8 mouse cellular contexts compared by ENCODE assay signal in genomic region chr13:17943306-17944077, GRCm38 (mm10). TPM values are rescaled to one million over a fixed set of nuclear protein-coding genes. Genes with fewer than 3 reads are reported as not detected.
A peak's percentile ranks its signal among the peaks of the same experiment; 100 is the strongest.
DNase-seq lines count a peak whose midpoint lies in the region; ATAC-seq and TF ChIP-seq lines count a peak whose summit lies in the region.

No protein-coding gene starts in this region.

- H3K36me3 ChIP-seq in forebrain, embryonic 13.5 days (ENCODE audit: poor library complexity, severe bottlenecking): no peaks in the 10 kb centered on the region
- no peaks in the 10 kb centered on the region for H3K36me3 ChIP-seq in limb, embryonic 15.5 days
- no peaks in the 10 kb centered on the region for H3K36me3 ChIP-seq in myocyte (ENCODE audit: control insufficient read depth, insufficient read depth)

- peak overlapping the region; percentile 93 for H3K4me3 ChIP-seq in forebrain, embryonic 13.5 days
- peak overlapping the region; percentile 95 for H3K4me3 ChIP-seq in limb, embryonic 15.5 days
- H3K4me3 ChIP-seq in myocyte: peak overlapping the region; percentile 60

- H3K4me1 ChIP-seq in forebrain, embryonic 13.5 days: peaks cover 18% of the 10 kb centered on the region
- H3K4me1 ChIP-seq in limb, embryonic 15.5 days: peaks cover 3% of the 10 kb centered on the region; the same call in 1 of the 2 replicates

- H3ac ChIP-seq in myocyte (ENCODE audit: control insufficient read depth, insufficient read length): peak overlapping the region; percentile 53

- WGBS in forebrain, embryonic 13.5 days: under 1% methylated on average over 69 of the region's 70 CpGs
- WGBS in limb, embryonic 15.5 days: under 1% methylated on average over 58 of the region's 70 CpGs

- peak; percentile 79 for ATAC-seq in forebrain, embryonic 13.5 days
- ATAC-seq in inflammation-experienced regulatory T-cells, adult 6 months: peak; percentile 66
- ATAC-seq in limb, embryonic 15.5 days (ENCODE audit: insufficient number of reproducible peaks, low FRiP score, low TSS enrichment, low read depth): peak; percentile 81

- H3K4me2 ChIP-seq in forebrain, embryonic 13.5 days: peak overlapping the region; percentile 80
- peak overlapping the region; percentile 65 for H3K4me2 ChIP-seq in limb, embryonic 15.5 days
- peak overlapping the region; percentile 88 for H3K4me2 ChIP-seq in myocyte (ENCODE audit: low read depth)

- H3K79me2 ChIP-seq in myocyte (ENCODE audit: control insufficient read depth, insufficient read depth): peaks cover 63% of the 10 kb centered on the region

- peak overlapping the region; percentile 94 for H3K9ac ChIP-seq in forebrain, embryonic 13.5 days
- peak overlapping the region; percentile 92 for H3K9ac ChIP-seq in limb, embryonic 15.5 days

- H3K27me3 ChIP-seq in forebrain, embryonic 13.5 days: 0 out of 2 replicates have a peak, but pooled peaks cover 2% of the 10 kb centered on the region
- no peaks in the 10 kb centered on the region for H3K27me3 ChIP-seq in limb, embryonic 15.5 days
- H3K27me3 ChIP-seq in myocyte (ENCODE audit: control insufficient read depth, insufficient read depth, insufficient read length): no peaks in the 10 kb centered on the region

- intact Hi-C loops in gastrocnemius, postnatal 36 days (cut with DNase I): loop anchor here (5.0 kb wide), 2 partner anchors 49 to 246 kb away; partner anchors contain the start of genes Mplkip, Sugct and Yae1d1

- H3K9me3 ChIP-seq in forebrain, embryonic 13.5 days (replicated peaks): no peaks in the 10 kb centered on the region
- no peaks in the 10 kb centered on the region for H3K9me3 ChIP-seq in limb, embryonic 15.5 days

- DNase-seq in right cerebral cortex, adult 18-20 months: peak; percentile 18
- DNase-seq in right cerebral cortex, postnatal 25 days: no peak
- peak; percentile 8 for DNase-seq in adrenal gland, postnatal 25 days
- DNase-seq in gastrocnemius, postnatal 36 days: no peak

- no peak for TF ChIP-seq POLR2A in myocyte (IDR thresholded peaks at IDR 0.05; ENCODE audit: insufficient read length, low read depth)

- H3K27ac ChIP-seq in forebrain, embryonic 13.5 days: peak overlapping the region; percentile 90
- peak overlapping the region; percentile 93 for H3K27ac ChIP-seq in limb, embryonic 15.5 days

TF ChIP-seq in myocyte, 11 proteins besides CTCF, POLR2A, EP300 and RAD21:
- TF ChIP-seq CEBPB (IDR thresholded peaks at IDR 0.05; ENCODE audit: insufficient read depth, poor library complexity, severe bottlenecking) (no peak), SRF (IDR thresholded peaks at IDR 0.05; ENCODE audit: control insufficient read depth, insufficient read length, low read depth) (no peak), TCF3 (IDR thresholded peaks at IDR 0.05; ENCODE audit: insufficient read length, low read depth) (no peak), POLR2AphosphoS2 (IDR thresholded peaks at IDR 0.05; ENCODE audit: insufficient read length, low read depth) (no peak), MYOD1 (IDR thresholded peaks at IDR 0.05; ENCODE audit: control insufficient read depth in 1 of 3, insufficient read length in 2 of 3, low read depth in 2 of 3) (no peak), TCF12 (IDR thresholded peaks at IDR 0.05; ENCODE audit: insufficient read depth, poor library complexity, severe bottlenecking) (no peak), REST (IDR thresholded peaks at IDR 0.05; ENCODE audit: insufficient read depth, insufficient read length) (no peak), E2F4 (IDR thresholded peaks at IDR 0.05; ENCODE audit: insufficient read depth) (no peak), MYOG (IDR thresholded peaks at IDR 0.05; ENCODE audit: control insufficient read depth in 1 of 3, insufficient read depth in 1 of 3, insufficient read length in 2 of 3, low read depth in 2 of 3) (no peak)

RNA-seq across cellular contexts. Expression of gene Rala, which starts 0.5 kb away (rescaled TPM):
- total RNA-seq in adrenal gland, postnatal 25 days (2021): 62.3 and 76.0 TPM in 2 replicates
- 177 and 187 TPM in 2 replicates for polyA plus RNA-seq in forebrain, embryonic 13.5 days (2015; fragmentation: Nextera tagmentation; extraction: Ambion mirVana)
- polyA plus RNA-seq in inflammation-experienced regulatory T-cells, adult 6 months (2017; shearing (Covaris generic)): 1 to 10 TPM; 3.5 to 6.8 (median 4.0) TPM
- 108 and 110 TPM in 2 replicates for polyA plus RNA-seq in limb, embryonic 15.5 days (2015; fragmentation: Nextera tagmentation; extraction: Ambion mirVana)
- 41.3 TPM for polyA plus RNA-seq in myocyte (2012; fragmentation: generic; extraction: Trizol)
- 10 to 100 TPM; 20.1 to 22.7 TPM for total RNA-seq in gastrocnemius, postnatal 36 days (2021)

RNA-seq across cellular contexts. Expression of gene Yae1d1, which starts 49.7 kb away (rescaled TPM):
- total RNA-seq in adrenal gland, postnatal 25 days (2021): 23.6 and 28.2 TPM in 2 replicates
- 118 and 119 TPM in 2 replicates for polyA plus RNA-seq in forebrain, embryonic 13.5 days (2015; fragmentation: Nextera tagmentation; extraction: Ambion mirVana)
- 10 to 100 TPM in 2 of 3 experiments, 1 to 10 TPM in 1; 9.3 to 19.3 (median 17.2) TPM for polyA plus RNA-seq in inflammation-experienced regulatory T-cells, adult 6 months (2017; shearing (Covaris generic))
- polyA plus RNA-seq in limb, embryonic 15.5 days (2015; fragmentation: Nextera tagmentation; extraction: Ambion mirVana): 72.7 and 73.5 TPM in 2 replicates
- 19.1 TPM for polyA plus RNA-seq in myocyte (2012; fragmentation: generic; extraction: Trizol)
- total RNA-seq in gastrocnemius, postnatal 36 days (2021): 10 to 100 TPM; 11.9 to 14.7 TPM

Comparison
In these comparisons a context has a peak if more than half of its experiments do, and no peak if none do; other contexts are left out.
1. DNase-seq: peak in right cerebral cortex, adult 18-20 months (single experiment) and adrenal gland, postnatal 25 days (single experiment); none in right cerebral cortex, postnatal 25 days (single experiment) and gastrocnemius, postnatal 36 days (0 of 2).
2. Peak in every context shown above with its lines, with median percentiles within 50 percentile points of each other: ATAC-seq, H3K4me2 ChIP-seq and H3K4me3 ChIP-seq.